Mouse (Mus musculus) urinary bladder, postnatal 0 days (tissue): ENCODE measurements around the gene Gm17660. TPM values are rescaled to one million over a fixed set of nuclear protein-coding genes. Genes with fewer than 3 reads are reported as not detected.

Experiments
- microRNA-seq: library from miRNA; unstranded; fragments of <30 nt; microRNA quantifications from one replicate; pipeline ENCODE4, GENCODE M21; 2016
- polyA plus RNA-seq: library from polyadenylated mRNA; unstranded; fragments of >200 nt; fragmentation: Nextera tagmentation; extraction: Ambion mirVana; gene quantifications from 2 replicates; pipeline ENCODE4 v1.2.1, GENCODE M21; 2015

Gm17660 gene
- polyA plus RNA-seq, result not detected in 2 replicates

DNA sequence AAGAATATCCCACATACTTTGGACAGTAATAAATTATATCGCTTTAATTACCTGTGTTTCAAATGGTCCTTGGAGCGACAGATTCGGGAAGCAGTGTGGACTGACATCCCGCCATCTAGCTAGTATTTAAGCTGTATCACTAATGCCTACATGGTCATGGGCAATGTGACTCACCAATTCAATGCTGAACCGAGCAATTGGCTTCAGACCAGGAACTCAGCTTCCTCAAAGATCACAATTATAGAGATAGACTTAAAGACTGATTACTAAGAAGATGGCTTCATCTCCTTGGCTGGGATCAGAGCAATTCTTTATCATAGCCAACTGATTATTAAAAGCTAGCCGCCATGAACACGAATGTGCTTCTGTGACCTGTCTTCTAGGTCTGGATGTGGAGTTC lies at the start of gene Gm17660:
Gm17660 (minus strand) TSS at position 101 of the 400 bp plus-strand sequence.

DNA sequence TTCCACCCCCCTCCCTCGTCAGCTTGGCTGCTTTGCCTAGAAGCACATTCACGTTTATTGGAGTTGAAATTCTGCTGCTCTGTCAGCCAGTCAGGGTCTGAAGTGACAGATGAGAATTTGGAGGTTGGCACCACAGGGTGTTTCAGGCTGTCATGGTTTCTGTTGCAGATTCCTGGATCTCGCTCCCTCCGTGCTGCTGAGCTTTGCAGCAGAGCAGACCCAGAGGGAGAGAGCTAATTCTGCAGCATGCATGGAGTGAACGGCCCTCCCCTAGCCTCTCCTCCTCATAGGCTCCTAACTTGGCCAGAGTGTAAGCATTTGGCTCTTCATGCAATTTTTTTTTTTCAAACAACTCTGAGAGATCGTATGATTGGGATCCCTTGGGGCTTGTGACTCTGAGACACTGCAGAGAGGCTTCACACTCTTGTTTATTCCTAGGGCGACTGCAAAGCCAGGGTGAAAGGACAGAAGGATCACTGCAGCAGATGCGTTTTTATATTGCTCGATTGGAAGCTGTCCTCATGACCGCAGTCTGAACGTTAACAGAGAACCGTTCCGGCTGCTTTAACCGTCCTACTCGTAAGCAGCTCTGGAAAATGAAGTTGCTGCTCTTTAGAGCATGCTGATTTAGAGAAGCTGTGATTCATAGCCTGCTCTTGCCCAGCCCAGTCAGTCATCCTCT lies 36.2 kb upstream of the Gm17660 start, which contains the start of gene Sparcl1:
Sparcl1 (minus strand) TSS at position 243 of the 682 bp plus-strand sequence.

DNA sequence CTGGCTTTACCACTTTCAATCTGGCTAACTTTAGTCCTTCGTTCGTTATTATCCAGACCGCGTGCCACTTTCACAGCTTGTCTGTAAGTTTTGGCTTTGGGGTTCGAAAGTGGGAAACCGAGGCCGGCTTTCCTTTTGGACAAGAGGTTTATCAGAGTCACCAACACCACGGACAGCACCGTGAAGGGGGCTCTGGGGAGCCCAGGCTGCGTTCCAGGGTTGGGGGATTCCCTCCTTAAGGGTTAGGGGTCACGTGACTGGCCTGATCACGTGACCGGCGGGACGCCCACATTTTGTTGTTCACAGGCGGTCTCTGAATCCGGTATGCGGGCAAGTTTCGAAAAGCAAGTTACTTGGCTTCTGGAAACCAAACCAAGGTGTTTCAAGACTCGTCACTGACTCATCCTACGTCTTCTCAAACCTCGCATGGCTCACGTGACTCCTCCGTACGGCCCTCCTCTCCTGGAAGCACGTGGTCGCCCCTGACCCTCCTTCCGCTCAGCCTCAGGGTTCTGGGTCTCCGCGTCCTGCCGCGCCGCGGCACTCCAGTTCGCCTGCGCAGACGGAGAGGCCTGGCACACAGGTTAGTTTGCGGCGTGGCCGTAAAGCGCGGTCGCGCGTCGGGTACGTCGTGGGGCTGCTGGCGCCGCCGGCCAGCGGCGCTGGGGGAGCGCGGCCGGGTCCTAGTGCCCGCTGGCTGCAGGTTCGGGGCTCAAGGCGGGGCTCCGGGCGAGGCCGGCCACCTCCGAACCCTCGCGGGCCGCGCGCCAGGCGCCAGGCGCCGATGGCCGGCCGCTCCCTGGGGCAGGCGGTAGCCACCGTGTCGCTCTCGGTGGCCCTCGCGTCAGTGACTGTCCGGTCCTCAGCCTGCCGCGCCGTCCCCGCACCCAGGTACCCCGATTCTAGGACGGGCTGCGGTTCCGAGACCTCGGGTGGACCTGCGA lies 30.9 kb downstream of the Gm17660 start, which contains the start of gene Nudt9:
Nudt9 (plus strand) TSS at position 51 of the 944 bp plus-strand sequence.

DNA sequence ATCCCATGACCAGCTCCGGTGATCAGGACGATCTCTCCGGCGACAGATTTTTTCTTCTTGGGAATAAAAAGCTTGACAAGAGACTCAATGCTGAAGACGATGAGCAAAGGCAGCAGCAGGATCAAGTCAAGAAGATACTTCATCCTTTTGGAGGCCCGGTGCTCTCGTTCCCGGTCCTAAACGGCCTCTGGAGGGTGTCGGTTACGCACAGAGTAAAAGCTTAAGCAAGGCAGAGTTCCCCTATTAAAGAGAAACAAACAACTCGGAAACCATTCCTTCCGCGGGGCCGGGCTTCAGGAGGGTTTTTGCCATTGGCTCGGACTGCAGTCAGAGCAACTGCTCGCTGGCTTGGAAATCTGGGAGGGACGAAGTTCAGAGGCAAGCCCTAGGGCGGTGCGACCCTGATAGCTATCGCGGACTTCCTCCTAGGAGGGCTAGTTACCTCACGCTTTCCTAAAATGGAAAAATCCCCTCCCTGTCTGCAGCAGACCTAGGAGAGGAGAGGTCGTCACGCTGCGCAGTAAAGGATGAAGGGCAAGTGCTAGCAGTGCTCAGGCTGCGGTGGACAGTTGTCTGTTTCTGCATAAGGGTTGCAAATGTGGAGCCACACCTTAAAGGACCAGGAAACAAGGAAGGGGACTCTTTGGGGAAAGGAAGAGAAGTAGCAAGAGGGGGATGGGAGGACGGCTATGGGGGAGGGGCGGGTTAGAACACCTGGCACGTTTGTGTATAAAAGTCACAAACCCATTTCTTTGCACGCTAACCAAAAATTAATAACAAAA lies 55.6 kb downstream of the Gm17660 start, which contains the start of gene Hsd17b11:
Hsd17b11 (minus strand) TSS at position 323 of the 782 bp plus-strand sequence.

Small RNAs within 50 kb of the gene (microRNA-seq; reads per million reads assigned to microRNA genes)
- 1.9 reads per million for gene Mir5619

Other genes with a start within 250 kb of the Gm17660 start
- 7.3 and 7.7 TPM in 2 replicates for gene Klhl8, start 166.3 kb downstream of the Gm17660 start, polyA plus RNA-seq
- gene Hsd17b13, start 100.2 kb downstream of the Gm17660 start, polyA plus RNA-seq, result 0.28 and 0.69 TPM in 2 replicates
- 8.6 and 9.7 TPM in 2 replicates for gene Hsd17b11, start 55.7 kb downstream of the Gm17660 start, polyA plus RNA-seq
- 48.2 and 50.9 TPM in 2 replicates for gene Nudt9, start 31.3 kb downstream of the Gm17660 start, polyA plus RNA-seq
- 654 and 776 TPM in 2 replicates for gene Sparcl1, start 36.1 kb upstream of the Gm17660 start, polyA plus RNA-seq
- not detected in 2 replicates for gene Dspp, start 93.1 kb upstream of the Gm17660 start, polyA plus RNA-seq
- gene Dmp1, start 125.0 kb upstream of the Gm17660 start, polyA plus RNA-seq, result 0.08 and 0.11 TPM in 2 replicates
- 0.44 and 0.48 TPM in 2 replicates for gene Ibsp, start 221.6 kb upstream of the Gm17660 start, polyA plus RNA-seq
- not detected in 2 replicates for gene Mepe, start 247.7 kb upstream of the Gm17660 start, polyA plus RNA-seq